Mouse (Mus musculus) intestine, embryonic 14.5 days (tissue): ENCODE measurements around the gene Rgl1. TPM values are rescaled to one million over a fixed set of nuclear protein-coding genes. Genes with fewer than 3 reads are reported as not detected.

ENCODE experiments used
- ATAC-seq: fragments of 200-750 bp; cut with Nextera tagmentation; replicated peaks from 2 replicates; pipeline ENCODE4 v1.8.0; 2017; ENCODE audit warnings: low read depth, moderate number of reproducible peaks, moderate TSS enrichment, moderate library complexity; ENCODE audit not compliant: low FRiP score, low TSS enrichment
- DNase-seq: peaks from one replicate; pipeline ENCODE4 v3.0.0-alpha.2; 2018; ENCODE audit warnings: low spot score
- H3K27ac ChIP-seq: fragments of 300-500 bp; sonication (generic); 2 replicates; pipeline ENCODE4 v1.5.1; 2014; ENCODE audit warnings: low read depth, mild to moderate bottlenecking, control low read depth
- H3K27me3 ChIP-seq: fragments of 300-500 bp; sonication (generic); replicated peaks from 2 replicates; pipeline ENCODE4 v1.6.1; 2014; ENCODE audit warnings: low read length, control low read depth; ENCODE audit not compliant: control insufficient read depth, insufficient read depth
- H3K36me3 ChIP-seq: fragments of 300-500 bp; sonication (generic); 2 replicates; pipeline ENCODE4 v1.6.1; 2014; ENCODE audit warnings: low read length, control low read depth; ENCODE audit not compliant: control insufficient read depth, insufficient read depth
- H3K4me1 ChIP-seq: fragments of 300-500 bp; sonication (generic); replicated peaks from 2 replicates; pipeline ENCODE4 v1.6.1; 2014; ENCODE audit warnings: low read length, control low read depth, mixed read lengths; ENCODE audit not compliant: control insufficient read depth, insufficient read depth
- H3K4me2 ChIP-seq: fragments of 300-500 bp; sonication (generic); 2 replicates; pipeline ENCODE4 v1.6.1; 2014; ENCODE audit warnings: low read length
- H3K4me3 ChIP-seq: fragments of 300-500 bp; sonication (generic); 2 replicates; pipeline ENCODE4 v1.5.1; 2014; ENCODE audit warnings: low read depth, low read length, control low read depth, mixed read lengths
- H3K9ac ChIP-seq: fragments of 300-500 bp; sonication (generic); 2 replicates; pipeline ENCODE4 v1.6.1; 2014; ENCODE audit warnings: mild to moderate bottlenecking, low read length
- H3K9me3 ChIP-seq: fragments of 300-500 bp; sonication (generic); 2 replicates; pipeline ENCODE4 v1.6.1; 2016; ENCODE audit warnings: low read length, control low read depth; ENCODE audit not compliant: control insufficient read depth
- WGBS: fragments of 180-500 bp; shearing (Covaris S2); extraction: QIAGEN DNeasy Blood & Tissue Kit; methylation state at CpG from one replicate; pipeline ENCODE4 v1.1.7; 2014; 5-methylcytosine and 5-hydroxymethylcytosine counted together
- polyA plus RNA-seq: library from polyadenylated mRNA; unstranded; fragments of >200 nt; fragmentation: Nextera tagmentation; extraction: Ambion mirVana; gene quantifications from 2 replicates; pipeline ENCODE4 v1.2.1, GENCODE M21; 2014

Gene Rgl1
- polyA plus RNA-seq, 1 experiment from 2014 or later, result 50.9 TPM

DNA sequence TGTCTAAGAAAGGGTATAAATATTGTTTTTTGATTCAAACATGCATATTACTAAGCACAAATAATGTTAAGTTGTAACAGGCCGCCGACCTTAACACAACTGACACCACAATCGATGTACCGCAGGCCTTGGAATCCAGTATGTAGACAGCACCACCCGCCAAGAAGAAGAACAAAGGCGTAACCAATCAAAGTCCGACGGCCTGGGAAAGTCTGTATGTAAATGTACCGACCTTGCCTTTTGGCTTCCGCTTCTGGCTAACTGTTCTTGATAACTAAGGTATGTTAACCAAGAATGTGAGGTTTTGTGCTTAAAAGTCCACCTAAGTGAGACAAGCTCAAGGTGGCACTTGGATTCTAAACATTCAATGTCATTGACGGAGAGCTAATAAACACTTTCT lies 26.8 kb downstream of the Rgl1 start:
- Histone ChIP-seq H3K4me3 (no peak overlapping the region), H3K27me3 (no peaks in the 10 kb centered on the region), H3K9ac (no peak overlapping the region), H3K4me2 (no peak overlapping the region), H3K36me3 (no peaks in the 10 kb centered on the region), H3K4me1 (no peaks in the 10 kb centered on the region), H3K9me3 (no peaks in the 10 kb centered on the region), H3K27ac (no peak overlapping the region)
- WGBS, result 89% methylated on average over 11 of the region's 11 CpGs
- DNase-seq (no peak), ATAC-seq (no peak)

GRCm38 (mm10) chr1:152738793-152739192 lies 27.4 kb downstream of the Rgl1 start:
- H3K9ac ChIP-seq, result no peak overlapping the region
- no peaks in the 10 kb centered on the region for H3K36me3 ChIP-seq
- 75% methylated on average over 9 of the region's 9 CpGs for WGBS
- no peaks in the 10 kb centered on the region for H3K27me3 ChIP-seq
- H3K27ac ChIP-seq, result no peak overlapping the region
- no peaks in the 10 kb centered on the region for H3K4me1 ChIP-seq
- H3K4me2 ChIP-seq, result no peak overlapping the region
- ATAC-seq, result no peak
- H3K4me3 ChIP-seq, result no peak overlapping the region
- DNase-seq, result no peak
- H3K9me3 ChIP-seq, result no peaks in the 10 kb centered on the region

GRCm38 (mm10) chr1:152727604-152728236 lies 38.4 kb downstream of the Rgl1 start:
- Histone ChIP-seq H3K27me3 (no peaks in the 10 kb centered on the region), H3K4me1 (no peaks in the 10 kb centered on the region; the same call in 1 of the 2 replicates), H3K4me2 (no peak overlapping the region), H3K9me3 (no peaks in the 10 kb centered on the region), H3K36me3 (no peaks in the 10 kb centered on the region), H3K9ac (no peak overlapping the region), H3K27ac (no peak overlapping the region), H3K4me3 (no peak overlapping the region)
- 40% methylated on average over 4 of the region's 5 CpGs for WGBS
- DNase-seq, result no peak
- peak; percentile 47; the same call in 1 of the 2 replicates for ATAC-seq

DNA sequence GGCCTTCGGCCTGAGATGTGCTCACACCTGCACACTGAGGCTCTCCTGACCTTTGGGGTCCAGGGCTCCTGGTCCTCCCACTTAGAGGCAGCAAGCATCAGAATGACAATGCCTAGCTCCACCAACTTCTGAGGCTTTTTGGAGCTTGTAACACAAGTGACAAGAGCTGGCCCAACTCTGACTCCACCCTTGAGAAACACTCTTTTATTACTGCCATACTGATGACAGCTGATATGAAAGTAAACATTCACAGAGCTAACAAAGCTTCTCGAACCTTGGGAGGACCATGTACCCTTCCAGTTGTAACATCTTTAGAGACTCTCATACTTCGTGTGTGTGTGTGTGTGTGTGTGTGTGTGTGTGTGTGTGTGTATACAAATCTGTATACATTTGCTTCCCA lies 40.1 kb downstream of the Rgl1 start:
- DNase-seq (no peak), ATAC-seq (no peak; the same call in 1 of the 2 replicates)
- H3K4me3 ChIP-seq, result no peak overlapping the region
- H3K27me3 ChIP-seq, result no peaks in the 10 kb centered on the region
- no peaks in the 10 kb centered on the region for H3K9me3 ChIP-seq
- no peaks in the 10 kb centered on the region for H3K4me1 ChIP-seq
- no peak overlapping the region for H3K4me2 ChIP-seq
- no peaks in the 10 kb centered on the region for H3K36me3 ChIP-seq
- no peak overlapping the region for H3K9ac ChIP-seq
- H3K27ac ChIP-seq, result no peak overlapping the region
- 63% methylated on average over 3 of the region's 3 CpGs for WGBS

DNA sequence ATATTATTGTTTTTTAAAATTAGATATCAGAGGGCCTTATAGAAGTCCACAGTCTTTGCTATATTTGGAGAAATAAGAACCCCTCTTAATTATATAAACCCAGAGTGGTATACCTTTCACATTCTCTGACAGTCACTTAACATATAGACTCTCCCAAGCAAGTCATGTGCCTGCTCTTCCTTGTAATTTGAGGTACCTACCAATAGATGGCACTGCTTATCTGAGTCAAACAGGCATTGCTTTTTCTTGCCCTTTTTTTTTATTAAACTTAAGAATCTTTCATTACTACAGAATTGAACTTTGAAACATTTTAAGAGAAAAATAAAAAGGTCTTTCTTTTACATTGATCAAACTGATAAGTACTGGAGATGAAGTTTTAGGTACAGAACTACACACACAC lies 41.9 kb downstream of the Rgl1 start:
- Histone ChIP-seq H3K27ac (no peak overlapping the region), H3K4me3 (no peak overlapping the region), H3K9ac (no peak overlapping the region), H3K9me3 (no peaks in the 10 kb centered on the region), H3K36me3 (no peaks in the 10 kb centered on the region), H3K27me3 (no peaks in the 10 kb centered on the region), H3K4me2 (no peak overlapping the region), H3K4me1 (no peaks in the 10 kb centered on the region)
- DNase-seq, result no peak
- no peak for ATAC-seq

GRCm38 (mm10) chr1:152721535-152722198 lies 44.5 kb downstream of the Rgl1 start:
- WGBS, result 87% methylated on average over 11 of the region's 11 CpGs
- Histone ChIP-seq H3K9me3 (no peaks in the 10 kb centered on the region), H3K9ac (no peak overlapping the region), H3K4me2 (no peak overlapping the region), H3K36me3 (no peaks in the 10 kb centered on the region), H3K27ac (no peak overlapping the region), H3K4me3 (no peak overlapping the region), H3K27me3 (no peaks in the 10 kb centered on the region), H3K4me1 (peaks cover 3% of the 10 kb centered on the region; the same call in 1 of the 2 replicates)
- ATAC-seq (no peak), DNase-seq (no peak)

DNA sequence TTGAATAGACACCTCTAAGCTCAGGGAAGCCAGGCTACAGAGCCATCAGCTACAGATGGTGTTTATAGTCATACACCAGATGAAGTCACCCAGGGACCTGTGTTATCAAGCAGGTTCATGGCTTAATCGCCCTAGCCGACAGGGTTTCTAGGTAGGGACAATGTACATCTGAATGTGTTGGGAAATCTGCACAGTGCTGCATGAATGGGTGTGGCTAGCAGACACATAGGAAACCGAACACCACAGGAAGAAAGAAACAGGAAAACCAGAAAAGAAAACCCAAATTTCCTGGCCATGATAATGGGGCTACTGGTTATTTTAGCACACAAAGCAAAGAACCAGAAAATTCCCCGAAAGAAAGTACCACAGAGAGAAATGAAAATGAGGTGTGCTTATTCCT lies 45.2 kb downstream of the Rgl1 start:
- H3K27me3 ChIP-seq, result no peaks in the 10 kb centered on the region
- H3K27ac ChIP-seq, result no peak overlapping the region
- ATAC-seq (no peak), DNase-seq (no peak)
- no peak overlapping the region for H3K9ac ChIP-seq
- 72% methylated on average over 4 of the region's 4 CpGs for WGBS
- H3K36me3 ChIP-seq, result no peaks in the 10 kb centered on the region
- H3K4me2 ChIP-seq, result no peak overlapping the region
- H3K4me1 ChIP-seq, result peaks cover 3% of the 10 kb centered on the region; the same call in 1 of the 2 replicates
- H3K9me3 ChIP-seq, result no peaks in the 10 kb centered on the region
- H3K4me3 ChIP-seq, result no peak overlapping the region

- Histone ChIP-seq H3K36me3 (no peaks in the 10 kb centered on the region), H3K27ac (no peak overlapping the region), H3K27me3 (no peaks in the 10 kb centered on the region), H3K4me1 (peaks cover 3% of the 10 kb centered on the region; the same call in 1 of the 2 replicates), H3K4me3 (no peak overlapping the region), H3K4me2 (no peak overlapping the region), H3K9me3 (no peaks in the 10 kb centered on the region), H3K9ac (no peak overlapping the region)
- ATAC-seq, result no peak
- 60% methylated on average over 6 of the region's 6 CpGs for WGBS
- no peak for DNase-seq
Measured at GRCm38 (mm10) chr1:152718200-152718599, 48.0 kb downstream of the Rgl1 start.

GRCm38 (mm10) chr1:152717329-152717728 lies 48.8 kb downstream of the Rgl1 start:
- Histone ChIP-seq H3K9me3 (no peaks in the 10 kb centered on the region), H3K27ac (no peak overlapping the region), H3K36me3 (no peaks in the 10 kb centered on the region), H3K4me3 (no peak overlapping the region), H3K4me2 (no peak overlapping the region), H3K9ac (no peak overlapping the region), H3K27me3 (no peaks in the 10 kb centered on the region), H3K4me1 (peaks cover 3% of the 10 kb centered on the region; the same call in 1 of the 2 replicates)
- ATAC-seq (no peak), DNase-seq (no peak)
- 66% methylated on average over 1 of the region's 1 CpGs for WGBS
